Mouse (Mus musculus): ENCODE measurements at regions not wholly inside any gene's neighbourhood (a gene's known extent, or its start where the extent isn't known, plus 50 kb on each side); places are given as distances from the start of the nearest gene placed in this dataset.

DNA sequence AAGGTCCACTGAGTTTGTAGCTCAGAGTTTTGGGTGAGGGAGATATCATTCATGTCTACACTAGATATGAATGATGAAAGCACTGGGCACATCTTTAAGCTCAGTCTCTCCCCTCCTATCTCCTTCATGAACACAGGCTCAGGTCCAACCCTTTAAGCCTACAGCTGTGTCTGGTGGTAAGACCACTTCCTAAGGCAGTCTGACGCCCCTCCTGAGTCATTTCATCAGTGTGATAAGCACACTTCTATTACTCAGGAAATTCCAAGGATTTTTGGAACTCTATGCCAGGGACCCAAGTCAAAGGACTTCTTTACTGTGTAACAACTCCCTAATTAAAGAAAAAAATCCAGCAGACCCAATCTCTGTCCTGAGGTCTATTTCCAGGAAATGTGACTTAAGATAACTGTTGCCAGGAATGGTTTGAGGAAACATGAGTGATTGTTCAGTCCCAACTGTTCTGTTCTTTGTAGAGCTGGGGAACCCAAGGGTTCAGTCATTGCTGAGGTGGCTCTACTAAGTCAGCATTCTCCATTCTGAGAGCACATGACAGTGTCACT lies 391.1 kb upstream of the Gm10131 start:
- TF ChIP-seq HCFC1 (IDR thresholded peaks at IDR 0.05; ENCODE audit: low read depth, low read length): no peak
- TF ChIP-seq EP300 (IDR thresholded peaks at IDR 0.05; ENCODE audit: low read depth in 1 of 2, low read length in 2 of 2): no peak
- TF ChIP-seq RCOR1 (IDR thresholded peaks at IDR 0.05; ENCODE audit: low read depth, low read length): no peak
- TF ChIP-seq CTCF (IDR thresholded peaks at IDR 0.05 in 2 of 3, conservative IDR thresholded peaks at IDR 0.05 in 1 of 3; ENCODE audit: control insufficient read depth in 1 of 3, insufficient read depth in 1 of 3, low read depth in 2 of 3, low read length in 3 of 3, poor library complexity in 1 of 3, severe bottlenecking in 1 of 3): no peak
- TF ChIP-seq MAX (IDR thresholded peaks at IDR 0.05; ENCODE audit: low read length): no peak
- TF ChIP-seq SIN3A (IDR thresholded peaks at IDR 0.05; ENCODE audit: low read length): no peak
- TF ChIP-seq ZC3H11A (IDR thresholded peaks at IDR 0.05; ENCODE audit: low read depth, low read length): no peak
- no peak for TF ChIP-seq MAFK (IDR thresholded peaks at IDR 0.05; ENCODE audit: borderline replicate concordance, low read depth, low read length)
- no peak for TF ChIP-seq POLR2A (IDR thresholded peaks at IDR 0.05; ENCODE audit: control insufficient read depth in 1 of 2, insufficient read depth in 1 of 2, low read depth in 1 of 2, low read length in 2 of 2, poor library complexity in 1 of 2)
- no peak for TF ChIP-seq USF1 (IDR thresholded peaks at IDR 0.05; ENCODE audit: low read depth, low read length)
- TF ChIP-seq TBP (IDR thresholded peaks at IDR 0.05; ENCODE audit: low read depth, low read length): no peak
- TF ChIP-seq MYC (IDR thresholded peaks at IDR 0.05; ENCODE audit: low read depth, low read length): no peak
- TF ChIP-seq MAZ (IDR thresholded peaks at IDR 0.05; ENCODE audit: low read depth, low read length): no peak
- no peak for TF ChIP-seq MXI1 (IDR thresholded peaks at IDR 0.05; ENCODE audit: low read depth, low read length)

Data from MEL (cell line).